Mouse (Mus musculus) heart, postnatal 14 days (tissue): ENCODE measurements around the gene Actr6. TPM values are rescaled to one million over a fixed set of nuclear protein-coding genes. Genes with fewer than 3 reads are reported as not detected.
"Not testable (repeated sequence)": the region's sequence is repeated elsewhere in the genome, so short reads cannot be mapped to it uniquely, and the experiment has no call there.

ENCODE experiments used
- DNase-seq, 2 experiments: peaks; one replicate each; pipeline ENCODE4 v3.0.0; 2021 to 2022
- intact Hi-C: fragments of 180-260 bp; cut with DNase I; formaldehyde crosslinking; loops from one replicate; pipeline ENCODE4 v1.15.1; 2025
- total RNA-seq, 2 experiments: library from RNA; stranded (reverse); gene quantifications; 2 replicates each; pipeline ENCODE4 v1.2.3; 2021

Gene Actr6
- total RNA-seq, 2 experiments from 2014 or later: 9.9 to 11.8 TPM

- DNase-seq: no peak
- intact Hi-C loops: no loop called here
These were observed 8.9 kb upstream of the Actr6 start for GRCm38 (mm10) chr10:89740995-89741394.

DNA sequence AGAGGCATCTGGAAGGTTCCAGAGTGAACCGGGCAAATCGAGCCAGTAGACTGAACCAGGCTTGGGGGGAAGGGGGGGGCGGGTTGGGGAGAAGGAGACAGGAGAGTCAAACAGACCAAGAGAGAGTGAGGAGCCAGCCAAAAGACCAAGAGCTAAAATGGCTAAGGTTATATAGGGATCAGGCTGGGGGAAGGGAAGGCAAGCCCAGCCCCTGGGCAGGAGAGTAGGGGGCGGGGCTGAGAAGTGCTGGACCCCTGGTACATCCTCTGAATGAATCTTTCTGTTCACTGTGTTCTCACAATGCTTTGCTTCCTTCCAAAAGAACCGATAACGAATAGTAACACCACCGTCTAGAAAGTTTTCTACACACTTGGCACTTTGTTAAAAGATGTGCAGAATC, 7.6 kb upstream of the Actr6 start:
- DNase-seq: no peak
- intact Hi-C loops: no loop called here

DNA sequence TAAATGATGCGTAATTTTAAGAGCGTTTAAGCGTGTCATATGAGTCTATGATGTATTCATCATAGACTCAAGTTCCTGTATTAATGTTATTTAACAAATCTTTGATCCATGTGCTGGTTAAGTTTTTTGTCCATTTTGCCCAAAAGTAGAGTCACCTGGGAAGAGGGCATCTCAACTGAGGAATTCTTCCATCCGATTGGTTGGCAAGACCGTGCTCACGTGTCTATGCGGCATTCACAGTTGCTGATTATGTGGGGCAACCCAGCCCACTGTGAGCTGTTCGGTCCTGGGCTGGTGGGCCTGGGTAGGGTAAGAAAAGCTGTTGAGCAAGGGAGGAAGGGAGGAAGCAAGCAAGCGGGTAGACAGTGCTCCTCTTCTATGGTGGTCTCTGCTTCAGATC, 6.3 kb upstream of the Actr6 start:
- intact Hi-C loops: no loop called here
- DNase-seq: no peak

DNA sequence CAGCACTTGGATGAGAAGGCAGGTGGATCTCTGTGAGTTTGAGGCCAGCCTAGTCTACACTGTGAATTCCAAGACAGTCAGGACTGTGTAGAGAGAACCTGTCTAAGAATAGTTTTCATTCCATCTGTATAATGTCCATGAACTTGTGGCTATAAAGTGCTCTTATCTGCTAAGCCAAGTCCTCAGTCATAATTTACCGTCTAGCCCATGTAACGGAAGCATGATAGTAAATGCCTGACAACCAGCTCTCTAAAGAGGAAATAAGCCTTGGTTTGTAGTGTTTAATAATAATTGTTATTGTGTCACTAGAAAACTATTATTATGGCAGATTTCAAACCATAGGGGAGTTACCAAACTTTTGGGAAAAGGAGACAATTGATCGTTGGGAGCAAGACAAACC, 5.8 kb upstream of the Actr6 start:
- intact Hi-C loops: loop anchor here (2.0 kb wide), 1 partner anchor 85 kb away; no protein-coding TSS in a partner anchor
- no peak for DNase-seq

DNA sequence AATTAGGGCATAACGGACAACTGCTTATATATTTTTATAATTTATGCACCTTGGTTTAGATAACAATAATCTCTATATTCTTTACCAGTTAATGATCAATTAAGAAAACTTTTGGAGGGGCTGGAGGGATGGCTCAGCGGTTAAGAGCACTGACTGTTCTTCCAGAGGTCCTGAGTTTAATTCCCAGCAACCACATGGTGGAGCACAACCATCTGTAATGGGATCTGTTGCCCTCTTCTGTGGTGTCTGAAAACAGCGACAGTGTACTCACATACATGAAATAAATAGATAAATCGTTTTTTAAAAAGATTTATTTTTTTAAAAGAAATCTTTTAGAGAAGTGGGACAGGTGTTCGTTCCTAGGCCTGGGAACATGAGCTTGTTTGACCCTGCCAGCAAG, 5.0 kb upstream of the Actr6 start:
- intact Hi-C loops: loop anchor here (2.0 kb wide), 1 partner anchor 86 kb away; no protein-coding TSS in a partner anchor
- DNase-seq: no peak

DNA sequence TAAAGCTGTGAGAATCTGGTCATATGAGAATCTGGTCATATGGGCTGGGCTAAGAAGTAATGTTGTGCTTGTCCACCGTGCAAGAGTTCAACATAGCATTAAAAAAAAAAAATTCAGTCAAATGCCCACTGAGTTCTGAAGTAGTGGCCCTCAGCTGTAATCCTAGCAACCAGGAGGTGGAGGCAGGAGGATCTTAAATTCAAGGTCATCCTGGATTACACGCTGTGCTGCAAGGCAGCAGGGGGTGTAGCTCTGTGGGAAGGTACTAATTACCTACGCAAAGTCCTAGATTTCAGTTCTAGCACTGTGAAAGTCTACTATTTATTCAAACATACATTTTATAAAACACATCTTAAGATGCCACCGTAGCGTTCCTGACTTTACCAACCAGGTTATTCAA, 754 bp downstream of the Actr6 start:
- intact Hi-C loops: loop anchor here (5.0 kb wide), 1 partner anchor 44 kb away; the partner anchor contains the start of gene Scyl2
- DNase-seq: no peak

- intact Hi-C loops: loop anchor here (5.0 kb wide), 1 partner anchor 43 kb away; the partner anchor contains the start of gene Scyl2
- no peak for DNase-seq
These were observed 1.7 kb downstream of the Actr6 start for GRCm38 (mm10) chr10:89730386-89730785.

DNA sequence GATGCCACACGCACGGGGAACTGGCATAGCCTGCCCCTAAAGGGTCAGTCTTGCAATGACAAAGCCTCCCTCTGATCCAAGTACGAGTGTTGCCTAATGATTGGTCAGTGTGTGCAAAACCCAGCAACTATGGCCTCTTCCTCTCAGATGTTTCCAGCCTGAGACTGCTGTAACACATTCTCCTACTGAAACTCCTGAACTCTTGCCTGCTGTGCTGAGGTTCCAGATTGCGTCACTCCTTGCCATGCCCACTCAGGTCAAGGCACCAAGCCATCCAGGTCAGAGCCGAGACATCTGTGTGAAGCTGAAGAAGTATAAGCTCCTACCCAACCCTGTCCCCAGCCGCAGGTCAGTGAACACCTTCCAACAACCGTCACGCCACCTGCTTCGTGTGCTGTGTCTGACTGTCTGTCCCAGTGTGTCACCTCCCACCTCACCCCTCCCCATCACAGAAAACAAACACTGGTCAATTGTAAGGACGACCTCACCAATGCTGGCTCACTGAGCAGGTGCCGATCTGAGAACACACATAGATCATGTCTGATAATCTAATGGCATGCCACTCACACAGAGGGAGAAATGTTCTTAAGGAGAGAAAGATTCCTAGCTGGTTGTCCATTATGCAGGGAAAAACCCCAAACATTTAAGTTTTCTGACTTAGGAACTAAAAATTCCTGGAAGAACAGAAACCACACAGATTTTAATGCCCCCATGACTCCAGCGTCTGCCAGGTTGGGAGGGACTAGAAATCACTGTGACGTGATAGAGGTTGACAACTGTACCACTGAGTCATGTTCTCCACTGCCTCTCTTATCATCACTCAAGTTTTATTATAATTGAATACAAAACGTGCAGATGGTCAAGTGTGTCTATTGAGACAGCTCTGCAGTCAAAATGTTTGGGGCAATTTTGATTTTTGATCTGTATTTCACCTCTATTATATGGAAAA, 9.6 kb downstream of the Actr6 start:
- no peak for DNase-seq
- intact Hi-C loops: no loop called here

GRCm38 (mm10) chr10:89720796-89721195, 11.3 kb downstream of the Actr6 start:
- intact Hi-C loops: no loop called here
- no peak for DNase-seq

- no peak for DNase-seq
- intact Hi-C loops: no loop called here
These were observed 11.8 kb downstream of the Actr6 start for GRCm38 (mm10) chr10:89720252-89720651.

- intact Hi-C loops: no loop called here
- DNase-seq: no peak
These were observed 17.2 kb downstream of the Actr6 start for GRCm38 (mm10) chr10:89714910-89715309.

DNA sequence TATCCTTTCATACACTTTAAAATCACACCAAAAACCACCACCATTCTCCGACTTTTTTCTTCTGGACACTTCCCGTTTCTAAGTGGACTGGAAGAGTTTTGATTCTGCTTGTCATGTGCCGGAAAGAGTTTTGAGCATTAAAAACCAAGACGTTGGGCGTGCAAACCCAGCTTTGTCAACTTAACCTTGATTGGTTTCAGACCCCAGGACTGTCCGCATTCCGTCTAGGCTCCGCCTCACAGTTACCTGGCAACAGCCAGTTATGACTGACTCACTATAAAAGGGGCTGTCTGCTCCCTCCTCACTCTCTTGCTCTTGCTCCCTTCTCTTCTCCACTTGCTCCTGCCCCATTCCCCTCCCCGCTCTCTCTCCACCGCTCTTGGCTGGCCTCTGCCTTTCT, 23.4 kb downstream of the Actr6 start:
- DNase-seq: no peak
- intact Hi-C loops: no loop called here

GRCm38 (mm10) chr10:89707397-89707796, 24.7 kb downstream of the Actr6 start:
- intact Hi-C loops: no loop called here
- no peak for DNase-seq

DNA sequence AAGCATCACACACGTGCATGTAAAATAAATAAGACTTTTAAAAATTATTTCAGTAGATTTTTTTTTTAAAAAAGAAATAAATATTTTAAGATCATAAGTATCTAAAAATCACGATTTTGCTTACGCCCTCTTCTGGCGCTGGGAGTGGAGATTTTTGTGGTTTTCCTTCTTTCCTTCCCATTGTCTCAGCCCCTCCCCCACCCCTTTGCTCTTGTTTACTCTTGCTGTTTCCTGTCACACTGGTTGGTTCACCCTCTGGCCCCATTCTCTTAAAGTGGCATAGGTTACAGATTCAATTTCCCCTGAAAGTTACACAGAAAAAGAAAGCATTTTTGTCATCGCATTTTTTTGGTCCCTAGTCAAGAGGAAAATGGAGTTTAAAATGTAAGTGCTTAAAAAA, 29.1 kb downstream of the Actr6 start:
- no peak for DNase-seq
- intact Hi-C loops: no loop called here

DNA sequence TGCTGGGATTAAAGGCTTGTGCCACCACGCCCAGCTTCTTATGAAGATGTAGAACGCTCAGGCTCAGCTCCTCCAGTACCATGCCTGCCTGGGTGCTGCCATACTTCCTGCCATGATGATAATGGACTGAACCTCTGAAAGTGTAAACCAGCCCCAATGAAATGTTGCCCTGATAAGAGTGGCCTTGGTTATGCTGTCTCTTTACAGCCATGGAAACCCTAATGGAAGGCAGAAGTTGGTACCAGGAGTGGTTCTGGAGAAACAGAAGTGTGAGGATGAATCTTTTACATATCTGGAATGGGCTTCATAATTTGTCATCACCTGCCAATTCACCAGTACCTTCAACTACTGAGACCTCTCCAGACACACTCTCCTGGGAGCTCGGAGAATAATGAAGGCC, 34.1 kb downstream of the Actr6 start:
- intact Hi-C loops: no loop called here
- DNase-seq: no peak

- DNase-seq, intact Hi-C loops: not testable (repeated sequence)
These were observed 35.8 kb downstream of the Actr6 start for GRCm38 (mm10) chr10:89696270-89696669.

DNA sequence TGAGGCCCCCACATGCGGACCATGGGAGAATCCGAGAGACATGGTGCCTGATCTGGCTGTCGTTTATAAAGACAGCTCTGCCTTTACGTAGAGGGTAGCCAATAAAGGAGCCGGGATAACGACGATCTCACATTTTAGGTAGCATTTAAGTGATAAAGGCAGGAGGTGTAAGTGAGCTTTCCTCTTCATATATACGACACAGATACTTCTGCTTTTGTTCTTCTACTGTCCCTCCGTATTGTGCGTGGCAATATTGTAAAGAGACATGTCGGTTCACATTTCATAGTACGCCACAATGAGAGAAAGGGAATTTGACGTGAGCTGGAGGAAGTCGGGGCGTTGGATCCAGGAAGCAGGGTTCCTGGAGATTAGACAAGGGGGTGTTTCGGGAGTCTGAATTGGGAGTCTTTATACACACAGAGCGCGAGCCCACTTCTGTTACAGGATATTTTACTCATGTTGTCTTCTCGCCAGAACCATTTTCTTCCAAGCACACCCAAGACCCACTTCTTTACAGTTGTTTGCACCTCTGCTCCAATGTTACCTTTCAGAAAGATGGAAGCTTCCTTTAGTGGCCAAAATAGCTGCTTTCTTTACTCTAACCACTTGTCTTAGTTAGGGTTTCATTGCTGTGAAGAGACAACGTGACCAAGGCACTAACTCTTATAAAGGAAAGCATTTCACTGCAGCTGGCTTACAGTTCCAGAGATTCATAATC, 36.7 kb downstream of the Actr6 start:
- DNase-seq: no peak
- intact Hi-C loops: no loop called here

GRCm38 (mm10) chr10:89690021-89690420, 42.1 kb downstream of the Actr6 start:
- DNase-seq: no peak
- intact Hi-C loops: no loop called here

- intact Hi-C loops: loop anchor here (5.0 kb wide), 1 partner anchor 45 kb away; the partner anchor contains the start of gene Actr6
These were observed 44.6 kb downstream of the Actr6 start for GRCm38 (mm10) chr10:89687455-89687854.

GRCm38 (mm10) chr10:89686139-89686808, 45.8 kb downstream of the Actr6 start, which contains the start of gene Scyl2:
Gene Scyl2 (minus strand): TSS chr10:89686285.
- peak; percentile 95 to 96 for DNase-seq
- intact Hi-C loops: loop anchor here (5.0 kb wide), 1 partner anchor 46 kb away; the partner anchor contains the start of gene Actr6

More at GRCm38 (mm10) chr10:89687455-89687854, 44.6 kb downstream of the Actr6 start:
- no peak for DNase-seq
